Mouse (Mus musculus): Measurements from ENCODE around the gene Ube2d1.

GRCm38 (mm10) chr10:71249086-71249880, 35.8 kb downstream of the Ube2d1 start:
- no peak for TF ChIP-seq CTCF (IDR thresholded peaks at IDR 0.05; ENCODE audit: control insufficient read depth, insufficient read depth, insufficient read length)
- TF ChIP-seq MYOG (IDR thresholded peaks at IDR 0.05; ENCODE audit: control insufficient read depth, extremely low read depth, insufficient read length), result no peak
- no peak for TF ChIP-seq CEBPB (IDR thresholded peaks at IDR 0.05; ENCODE audit: low read depth)
- no peak for TF ChIP-seq USF1 (IDR thresholded peaks at IDR 0.05; ENCODE audit: low read depth)
- TF ChIP-seq FOSL1 (IDR thresholded peaks at IDR 0.05; ENCODE audit: insufficient read depth, low read length, poor library complexity, severe bottlenecking), result no peak
- TF ChIP-seq MYOD1 (IDR thresholded peaks at IDR 0.05; ENCODE audit: control insufficient read depth, insufficient read length, low read depth), result no peak
- TF ChIP-seq MAX (IDR thresholded peaks at IDR 0.05), result no peak

All from C2C12 (cell line).